Mouse (Mus musculus): ENCODE results near the gene Gm40193. TPM values are rescaled to one million over a fixed set of nuclear protein-coding genes. Genes with fewer than 3 reads are reported as not detected.

Gm40193 gene
- polyA plus RNA-seq, 1 experiment, result not detected

GRCm38 (mm10) chr11:70562287-70562994 is 29.7 kb upstream of the Gm40193 start, which contains the start of gene Mink1:
Gene Mink1, plus strand, starts transcription at chr11:70562881.
- Histone ChIP-seq H3K36me3 (ENCODE audit: control insufficient read depth, insufficient read depth) (no peaks in the 10 kb centered on the region), H3K79me2 (ENCODE audit: control insufficient read depth, insufficient read depth) (peaks cover 42% of the 10 kb centered on the region), H3K4me3 (peak within 1 kb of the TSS; percentile 72), H3ac (ENCODE audit: control insufficient read depth, insufficient read length) (peak within 1 kb of the TSS; percentile 97), H3K4me2 (ENCODE audit: low read depth) (peak within 1 kb of the TSS; percentile 98), H3K27me3 (ENCODE audit: control insufficient read depth, insufficient read depth, insufficient read length) (no peaks in the 10 kb centered on the region)
- no peak for TF ChIP-seq TCF12 (IDR thresholded peaks at IDR 0.05; ENCODE audit: insufficient read depth, poor library complexity, severe bottlenecking)
- TF ChIP-seq MAX (IDR thresholded peaks at IDR 0.05; ENCODE audit: low read depth), result no peak
- TF ChIP-seq SRF (IDR thresholded peaks at IDR 0.05; ENCODE audit: control insufficient read depth, insufficient read length, low read depth), result no peak
- peak; percentile 81 for TF ChIP-seq POLR2A (IDR thresholded peaks at IDR 0.05; ENCODE audit: insufficient read length, low read depth)
- TF ChIP-seq POLR2AphosphoS2 (IDR thresholded peaks at IDR 0.05; ENCODE audit: insufficient read length, low read depth), result peak; percentile 77
- peak in 1 of 3 experiments; percentile 33 for TF ChIP-seq MYOD1 (IDR thresholded peaks at IDR 0.05; ENCODE audit: control insufficient read depth in 1 of 3, insufficient read length in 2 of 3, low read depth in 2 of 3)
- no peak for TF ChIP-seq CEBPB (IDR thresholded peaks at IDR 0.05; ENCODE audit: insufficient read depth, poor library complexity, severe bottlenecking)
- TF ChIP-seq TCF3 (IDR thresholded peaks at IDR 0.05; ENCODE audit: insufficient read length, low read depth), result no peak
- TF ChIP-seq USF1 (IDR thresholded peaks at IDR 0.05; ENCODE audit: low read depth), result peak; percentile 84
- peak in 1 of 3 experiments; percentile 45 for TF ChIP-seq MYOG (IDR thresholded peaks at IDR 0.05; ENCODE audit: control insufficient read depth in 1 of 3, insufficient read depth in 1 of 3, insufficient read length in 2 of 3, low read depth in 2 of 3)
- no peak for TF ChIP-seq E2F4 (IDR thresholded peaks at IDR 0.05; ENCODE audit: insufficient read depth)
- no peak for TF ChIP-seq REST (IDR thresholded peaks at IDR 0.05; ENCODE audit: insufficient read depth, insufficient read length)

GRCm38 (mm10) chr11:70561937-70562286 is 29.2 kb upstream of the Gm40193 start:
- no peaks in the 10 kb centered on the region for H3K27me3 ChIP-seq (ENCODE audit: control insufficient read depth, insufficient read depth, insufficient read length)
- H3K4me3 ChIP-seq, result peak overlapping the region; percentile 72
- H3K79me2 ChIP-seq (ENCODE audit: control insufficient read depth, insufficient read depth), result peaks cover 36% of the 10 kb centered on the region
- H3ac ChIP-seq (ENCODE audit: control insufficient read depth, insufficient read length), result peak overlapping the region; percentile 97
- H3K4me2 ChIP-seq (ENCODE audit: low read depth), result peak overlapping the region; percentile 94
- TF ChIP-seq MYOD1 (IDR thresholded peaks at IDR 0.05; ENCODE audit: control insufficient read depth in 1 of 3, insufficient read length in 2 of 3, low read depth in 2 of 3) (no peak), REST (IDR thresholded peaks at IDR 0.05; ENCODE audit: insufficient read depth, insufficient read length) (no peak), TCF3 (IDR thresholded peaks at IDR 0.05; ENCODE audit: insufficient read length, low read depth) (no peak), E2F4 (IDR thresholded peaks at IDR 0.05; ENCODE audit: insufficient read depth) (no peak), TCF12 (IDR thresholded peaks at IDR 0.05; ENCODE audit: insufficient read depth, poor library complexity, severe bottlenecking) (no peak), POLR2AphosphoS2 (IDR thresholded peaks at IDR 0.05; ENCODE audit: insufficient read length, low read depth) (no peak), MYOG (IDR thresholded peaks at IDR 0.05; ENCODE audit: control insufficient read depth in 1 of 3, insufficient read depth in 1 of 3, insufficient read length in 2 of 3, low read depth in 2 of 3) (no peak), POLR2A (IDR thresholded peaks at IDR 0.05; ENCODE audit: insufficient read length, low read depth) (no peak), SRF (IDR thresholded peaks at IDR 0.05; ENCODE audit: control insufficient read depth, insufficient read length, low read depth) (no peak), USF1 (IDR thresholded peaks at IDR 0.05; ENCODE audit: low read depth) (no peak), MAX (IDR thresholded peaks at IDR 0.05; ENCODE audit: low read depth) (no peak), CEBPB (IDR thresholded peaks at IDR 0.05; ENCODE audit: insufficient read depth, poor library complexity, severe bottlenecking) (no peak)
- H3K36me3 ChIP-seq (ENCODE audit: control insufficient read depth, insufficient read depth), result no peaks in the 10 kb centered on the region

GRCm38 (mm10) chr11:70557545-70557944 is 24.8 kb upstream of the Gm40193 start:
- Histone ChIP-seq H3K27me3 (ENCODE audit: control insufficient read depth, insufficient read depth, insufficient read length) (no peaks in the 10 kb centered on the region), H3K36me3 (ENCODE audit: control insufficient read depth, insufficient read depth) (no peaks in the 10 kb centered on the region), H3K4me2 (ENCODE audit: low read depth) (no peak overlapping the region), H3K79me2 (ENCODE audit: control insufficient read depth, insufficient read depth) (no peaks in the 10 kb centered on the region), H3ac (ENCODE audit: control insufficient read depth, insufficient read length) (no peak overlapping the region), H3K4me3 (no peak overlapping the region)
- TF ChIP-seq TCF12 (IDR thresholded peaks at IDR 0.05; ENCODE audit: insufficient read depth, poor library complexity, severe bottlenecking) (no peak), REST (IDR thresholded peaks at IDR 0.05; ENCODE audit: insufficient read depth, insufficient read length) (no peak), MAX (IDR thresholded peaks at IDR 0.05; ENCODE audit: low read depth) (no peak), POLR2A (IDR thresholded peaks at IDR 0.05; ENCODE audit: insufficient read length, low read depth) (no peak), POLR2AphosphoS2 (IDR thresholded peaks at IDR 0.05; ENCODE audit: insufficient read length, low read depth) (no peak), SRF (IDR thresholded peaks at IDR 0.05; ENCODE audit: control insufficient read depth, insufficient read length, low read depth) (no peak), MYOD1 (IDR thresholded peaks at IDR 0.05; ENCODE audit: control insufficient read depth in 1 of 3, insufficient read length in 2 of 3, low read depth in 2 of 3) (no peak)

GRCm38 (mm10) chr11:70553940-70554339 is 21.2 kb upstream of the Gm40193 start:
- Histone ChIP-seq H3K4me2 (ENCODE audit: low read depth) (no peak overlapping the region), H3ac (ENCODE audit: control insufficient read depth, insufficient read length) (no peak overlapping the region), H3K79me2 (ENCODE audit: control insufficient read depth, insufficient read depth) (no peaks in the 10 kb centered on the region), H3K27me3 (ENCODE audit: control insufficient read depth, insufficient read depth, insufficient read length) (no peaks in the 10 kb centered on the region), H3K4me3 (no peak overlapping the region), H3K36me3 (ENCODE audit: control insufficient read depth, insufficient read depth) (no peaks in the 10 kb centered on the region)
- TF ChIP-seq SRF (IDR thresholded peaks at IDR 0.05; ENCODE audit: control insufficient read depth, insufficient read length, low read depth) (no peak), USF1 (IDR thresholded peaks at IDR 0.05; ENCODE audit: low read depth) (no peak), E2F4 (IDR thresholded peaks at IDR 0.05; ENCODE audit: insufficient read depth) (no peak), TCF12 (IDR thresholded peaks at IDR 0.05; ENCODE audit: insufficient read depth, poor library complexity, severe bottlenecking) (no peak)

- no peaks in the 10 kb centered on the region for H3K79me2 ChIP-seq (ENCODE audit: control insufficient read depth, insufficient read depth)
- H3K36me3 ChIP-seq (ENCODE audit: control insufficient read depth, insufficient read depth), result no peaks in the 10 kb centered on the region
- H3ac ChIP-seq (ENCODE audit: control insufficient read depth, insufficient read length), result no peak overlapping the region
- TF ChIP-seq POLR2AphosphoS2 (IDR thresholded peaks at IDR 0.05; ENCODE audit: insufficient read length, low read depth), result no peak
- no peak for TF ChIP-seq TCF3 (IDR thresholded peaks at IDR 0.05; ENCODE audit: insufficient read length, low read depth)
- no peak for TF ChIP-seq CEBPB (IDR thresholded peaks at IDR 0.05; ENCODE audit: insufficient read depth, poor library complexity, severe bottlenecking)
- no peak for TF ChIP-seq REST (IDR thresholded peaks at IDR 0.05; ENCODE audit: insufficient read depth, insufficient read length)
- TF ChIP-seq SRF (IDR thresholded peaks at IDR 0.05; ENCODE audit: control insufficient read depth, insufficient read length, low read depth), result no peak
- TF ChIP-seq USF1 (IDR thresholded peaks at IDR 0.05; ENCODE audit: low read depth), result no peak
- TF ChIP-seq TCF12 (IDR thresholded peaks at IDR 0.05; ENCODE audit: insufficient read depth, poor library complexity, severe bottlenecking), result no peak
- no peak for TF ChIP-seq MYOG (IDR thresholded peaks at IDR 0.05; ENCODE audit: control insufficient read depth in 1 of 3, insufficient read depth in 1 of 3, insufficient read length in 2 of 3, low read depth in 2 of 3)
- TF ChIP-seq MYOD1 (IDR thresholded peaks at IDR 0.05; ENCODE audit: control insufficient read depth in 1 of 3, insufficient read length in 2 of 3, low read depth in 2 of 3), result no peak
- no peak for TF ChIP-seq MAX (IDR thresholded peaks at IDR 0.05; ENCODE audit: low read depth)
- TF ChIP-seq POLR2A (IDR thresholded peaks at IDR 0.05; ENCODE audit: insufficient read length, low read depth), result no peak
- TF ChIP-seq E2F4 (IDR thresholded peaks at IDR 0.05; ENCODE audit: insufficient read depth), result no peak
- H3K4me3 ChIP-seq, result no peak overlapping the region
- H3K27me3 ChIP-seq (ENCODE audit: control insufficient read depth, insufficient read depth, insufficient read length), result no peaks in the 10 kb centered on the region
- no peak overlapping the region for H3K4me2 ChIP-seq (ENCODE audit: low read depth)
These were observed 18.8 kb upstream of the Gm40193 start for GRCm38 (mm10) chr11:70551526-70551925.
